Mouse (Mus musculus) retina, adult 2 months (tissue): ENCODE results near the gene Dus2.
A peak's percentile ranks its signal among the peaks of the same experiment; 100 is the strongest.

Experiments used
- DNase-seq: peaks from one replicate; pipeline ENCODE4 v3.0.0-alpha.2; 2012; ENCODE audit warnings: low read depth, low spot score

Gene Dus2

GRCm38 (mm10) chr8:106044151-106044550 is 53.0 kb downstream of the Dus2 start:
- DNase-seq: no peak

GRCm38 (mm10) chr8:106046872-106047559 is 55.9 kb downstream of the Dus2 start:
- no peak for DNase-seq

GRCm38 (mm10) chr8:106047854-106048630 is 56.9 kb downstream of the Dus2 start:
- no peak for DNase-seq

- DNase-seq: no peak
These were observed 58.7 kb downstream of the Dus2 start for GRCm38 (mm10) chr8:106049840-106050239.

- DNase-seq: no peak
These were observed 59.9 kb downstream of the Dus2 start for GRCm38 (mm10) chr8:106051068-106051467.

GRCm38 (mm10) chr8:106052510-106053089 is 61.5 kb downstream of the Dus2 start:
- no peak for DNase-seq

- no peak for DNase-seq
These were observed 63.2 kb downstream of the Dus2 start for GRCm38 (mm10) chr8:106054190-106054811.

- no peak for DNase-seq
These were observed 63.9 kb downstream of the Dus2 start for GRCm38 (mm10) chr8:106055038-106055437.

- no peak for DNase-seq
These were observed 65.4 kb downstream of the Dus2 start for GRCm38 (mm10) chr8:106056455-106056982.

- DNase-seq: peak; percentile 86
These were observed 67.8 kb downstream of the Dus2 start, which contains the start of gene Nfatc3 for GRCm38 (mm10) chr8:106058731-106059612. TSS of gene Nfatc3 (plus strand) at chr8:106058840.

GRCm38 (mm10) chr8:106059613-106060371 is 68.7 kb downstream of the Dus2 start:
- DNase-seq: peak; percentile 32

- no peak for DNase-seq
These were observed 69.4 kb downstream of the Dus2 start for GRCm38 (mm10) chr8:106060521-106060920.

GRCm38 (mm10) chr8:106061686-106062085 is 70.5 kb downstream of the Dus2 start:
- DNase-seq: no peak

- no peak for DNase-seq
These were observed 71.9 kb downstream of the Dus2 start for GRCm38 (mm10) chr8:106063046-106063445.

GRCm38 (mm10) chr8:106066721-106067120 is 75.6 kb downstream of the Dus2 start:
- no peak for DNase-seq

- no peak for DNase-seq
These were observed 78.4 kb downstream of the Dus2 start for GRCm38 (mm10) chr8:106069565-106069964.

GRCm38 (mm10) chr8:106072113-106072512 is 81.0 kb downstream of the Dus2 start:
- no peak for DNase-seq

- no peak for DNase-seq
These were observed 83.1 kb downstream of the Dus2 start for GRCm38 (mm10) chr8:106074236-106074635.

- no peak for DNase-seq
These were observed 83.5 kb downstream of the Dus2 start for GRCm38 (mm10) chr8:106074659-106075058.
